Mouse (Mus musculus): ENCODE measurements around the gene Zfp710. TPM values are rescaled to one million over a fixed set of nuclear protein-coding genes. Genes with fewer than 3 reads are reported as not detected.

Zfp710 gene
- polyA plus RNA-seq, 1 experiment from 2014 or later = 20.5 TPM

DNA sequence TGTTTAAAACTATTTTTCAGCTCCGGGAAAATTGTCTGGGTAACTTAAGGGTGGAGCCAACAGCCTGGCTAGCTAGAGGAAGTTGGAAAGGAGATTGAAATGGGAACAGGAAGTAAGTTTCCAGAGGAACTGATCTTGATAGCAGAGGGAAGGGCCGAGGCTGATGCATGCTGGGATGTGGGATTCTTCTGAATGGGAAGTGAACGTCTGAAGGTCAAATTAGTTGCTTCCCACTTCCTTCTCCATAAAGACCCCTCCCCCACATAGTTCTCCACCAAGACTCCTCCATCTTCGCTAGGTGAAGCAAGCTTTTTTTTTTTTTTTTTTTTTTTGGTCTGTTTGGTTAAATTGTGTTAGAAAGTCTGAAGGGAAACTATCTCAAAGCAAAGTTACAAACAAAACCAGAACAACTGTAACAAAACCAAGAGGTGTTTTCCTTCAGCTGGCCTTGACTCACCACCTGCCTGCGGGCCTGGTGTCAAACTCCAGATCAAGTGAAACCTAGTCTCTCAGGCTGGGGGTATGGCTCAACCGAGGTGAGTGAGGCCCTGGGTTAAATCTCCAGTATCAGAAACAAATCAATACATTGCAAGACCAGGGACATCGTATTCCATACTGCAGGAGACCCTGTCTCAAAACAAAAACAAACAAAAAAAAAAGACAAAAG is 10.6 kb upstream of the Zfp710 start:
- Histone ChIP-seq H3K9me3 (replicated peaks) (no peaks in the 10 kb centered on the region), H3K36me3 (no peaks in the 10 kb centered on the region), H3K9ac (no peak overlapping the region), H3K4me1 (no peaks in the 10 kb centered on the region), H3K27ac (peak overlapping the region; percentile 62), H3K4me3 (replicated peaks) (no peak overlapping the region), H3K4me2 (no peak overlapping the region), H3K27me3 (no peaks in the 10 kb centered on the region)
- 58% methylated on average over 7 of the region's 7 CpGs for WGBS
- ATAC-seq (replicated peaks; ENCODE audit: low FRiP score) = no peak

- no peaks in the 10 kb centered on the region for H3K9me3 ChIP-seq (replicated peaks)
- no peak overlapping the region for H3K4me3 ChIP-seq (replicated peaks)
- no peak overlapping the region for H3K9ac ChIP-seq
- H3K4me2 ChIP-seq = no peak overlapping the region
- WGBS = 88% methylated on average over 21 of the region's 21 CpGs
- no peak overlapping the region for H3K27ac ChIP-seq
- no peak for ATAC-seq (replicated peaks; ENCODE audit: low FRiP score)
- H3K36me3 ChIP-seq = no peaks in the 10 kb centered on the region
- H3K27me3 ChIP-seq = no peaks in the 10 kb centered on the region
- no peaks in the 10 kb centered on the region for H3K4me1 ChIP-seq
These were observed 9.5 kb upstream of the Zfp710 start for GRCm38 (mm10) chr7:80014826-80015755.

DNA sequence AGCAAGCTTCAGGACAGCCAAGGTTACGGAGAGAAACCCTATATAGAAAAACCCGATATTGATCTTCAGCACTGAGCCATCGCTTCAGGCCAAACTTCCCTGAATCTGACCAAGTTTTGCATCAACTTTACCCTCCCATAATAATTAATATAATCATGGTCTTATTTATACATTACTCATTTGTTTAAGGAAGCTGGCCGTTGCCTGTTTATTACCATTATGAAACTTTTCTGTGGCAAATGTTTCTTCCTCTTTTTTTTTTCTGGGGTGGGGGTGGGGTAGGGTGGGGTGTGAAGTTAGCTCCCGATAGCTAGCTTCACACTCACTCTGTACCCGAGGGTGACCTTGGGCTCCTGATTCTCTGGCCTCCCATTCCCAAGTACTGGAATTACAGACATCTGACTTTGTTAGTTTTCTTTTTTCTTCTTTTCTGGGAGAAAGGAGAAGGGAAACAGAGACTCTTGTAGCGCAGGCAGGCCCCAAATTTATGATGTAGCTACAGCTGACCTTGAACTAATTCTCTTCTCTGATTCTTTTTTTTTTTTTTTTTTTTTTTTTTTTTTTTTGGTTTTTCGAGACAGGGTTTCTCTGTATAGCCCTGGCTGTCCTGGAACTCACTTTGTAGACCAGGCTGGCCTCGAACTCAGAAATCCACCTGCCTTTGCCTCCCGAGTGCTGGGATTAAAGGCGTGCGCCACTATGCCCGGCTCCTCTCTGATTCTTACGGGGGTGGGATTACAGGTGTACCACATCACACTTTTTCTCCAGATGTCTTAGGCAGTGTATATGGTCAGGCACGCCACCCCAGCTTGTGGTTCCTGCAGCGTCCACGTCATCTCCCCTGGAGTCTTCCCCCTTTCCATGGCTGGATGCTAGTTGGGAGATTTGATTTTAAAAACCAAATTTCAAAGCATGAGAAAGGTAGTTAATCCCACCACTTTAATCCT is 5.8 kb upstream of the Zfp710 start:
- Histone ChIP-seq H3K9me3 (replicated peaks) (no peaks in the 10 kb centered on the region), H3K27ac (no peak overlapping the region), H3K4me3 (replicated peaks) (no peak overlapping the region), H3K27me3 (no peaks in the 10 kb centered on the region), H3K9ac (no peak overlapping the region), H3K4me2 (no peak overlapping the region), H3K4me1 (peaks cover 6% of the 10 kb centered on the region; the same call in 1 of the 2 replicates), H3K36me3 (no peaks in the 10 kb centered on the region)
- no peak for ATAC-seq (replicated peaks; ENCODE audit: low FRiP score)
- 74% methylated on average over 16 of the region's 17 CpGs for WGBS

- Histone ChIP-seq H3K4me2 (peak overlapping the region; percentile 95), H3K27ac (peak overlapping the region; percentile 99), H3K9me3 (replicated peaks) (no peaks in the 10 kb centered on the region), H3K4me3 (replicated peaks) (peak overlapping the region; percentile 72), H3K27me3 (no peaks in the 10 kb centered on the region), H3K36me3 (no peaks in the 10 kb centered on the region), H3K9ac (0 out of 2 replicates have a peak overlapping the region, but pooled peaks have one; percentile 86), H3K4me1 (peaks cover 37% of the 10 kb centered on the region)
- WGBS = 71% methylated on average over 5 of the region's 5 CpGs
- ATAC-seq (replicated peaks; ENCODE audit: low FRiP score) = no peak; the same call in 1 of the 2 replicates
These were observed 786 bp upstream of the Zfp710 start for GRCm38 (mm10) chr7:80023621-80024435.

DNA sequence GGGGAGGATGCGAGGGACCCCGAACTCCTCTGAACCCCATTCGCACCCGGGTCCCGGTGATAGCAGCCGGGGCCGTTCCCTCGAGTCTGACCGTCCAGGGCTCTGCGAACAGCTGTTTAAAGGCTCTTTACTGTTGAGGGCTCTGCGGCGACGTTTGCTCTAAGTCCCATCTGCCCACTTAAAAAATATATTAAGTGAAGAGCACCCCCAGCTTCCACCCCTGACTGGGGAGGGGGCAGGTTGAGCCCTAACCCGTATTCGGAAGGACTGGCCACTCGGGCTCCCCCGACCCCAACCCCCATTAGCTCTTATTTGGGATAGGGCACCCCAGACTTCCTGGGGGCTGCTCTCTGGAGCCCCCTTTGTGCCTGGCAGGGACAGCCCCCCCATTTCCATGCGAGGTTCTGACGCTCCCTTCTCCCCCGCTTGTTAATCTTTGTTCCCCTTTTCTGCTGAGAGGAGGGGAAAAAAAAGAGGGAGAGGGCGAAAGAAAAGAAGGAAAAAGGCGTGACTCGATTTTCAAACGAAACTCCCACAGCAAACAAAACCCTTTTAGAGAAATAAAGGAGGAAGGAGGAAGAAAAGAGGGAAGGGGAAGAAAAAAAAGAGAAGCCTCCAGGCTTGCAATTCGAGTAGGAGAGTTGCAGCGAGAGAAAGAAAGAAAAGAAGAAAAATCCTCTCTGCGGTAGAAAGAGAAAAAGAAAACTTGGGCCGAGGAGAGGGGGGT is 940 bp downstream of the Zfp710 start:
- H3K4me2 ChIP-seq = peak overlapping the region; percentile 95
- under 1% methylated on average over 28 of the region's 28 CpGs for WGBS
- H3K27me3 ChIP-seq = no peaks in the 10 kb centered on the region
- peaks cover 53% of the 10 kb centered on the region for H3K4me1 ChIP-seq
- no peaks in the 10 kb centered on the region for H3K36me3 ChIP-seq
- H3K4me3 ChIP-seq (replicated peaks) = peak overlapping the region; percentile 72
- ATAC-seq (replicated peaks; ENCODE audit: low FRiP score) = no peak; the same call in 1 of the 2 replicates
- no peaks in the 10 kb centered on the region for H3K9me3 ChIP-seq (replicated peaks)
- H3K9ac ChIP-seq = peak overlapping the region; percentile 86
- H3K27ac ChIP-seq = peak overlapping the region; percentile 99

GRCm38 (mm10) chr7:80026118-80026989 is 1.7 kb downstream of the Zfp710 start:
- peak overlapping the region; percentile 72 for H3K4me3 ChIP-seq (replicated peaks)
- no peaks in the 10 kb centered on the region for H3K27me3 ChIP-seq
- H3K9me3 ChIP-seq (replicated peaks) = no peaks in the 10 kb centered on the region
- 0 out of 2 replicates have a peak, but pooled peaks cover 4% of the 10 kb centered on the region for H3K36me3 ChIP-seq
- peak; percentile 37 for ATAC-seq (replicated peaks; ENCODE audit: low FRiP score)
- WGBS = 1% methylated on average over 53 of the region's 59 CpGs
- peak overlapping the region; percentile 86 for H3K9ac ChIP-seq
- H3K4me2 ChIP-seq = peak overlapping the region; percentile 95
- H3K27ac ChIP-seq = peak overlapping the region; percentile 99
- peaks cover 59% of the 10 kb centered on the region for H3K4me1 ChIP-seq

- Histone ChIP-seq H3K27ac (peak overlapping the region; percentile 99), H3K4me1 (peaks cover 67% of the 10 kb centered on the region), H3K36me3 (0 out of 2 replicates have a peak, but pooled peaks cover 4% of the 10 kb centered on the region), H3K27me3 (no peaks in the 10 kb centered on the region), H3K9me3 (replicated peaks) (no peaks in the 10 kb centered on the region), H3K9ac (peak overlapping the region; percentile 86), H3K4me2 (peak overlapping the region; percentile 95), H3K4me3 (replicated peaks) (peak overlapping the region; percentile 72)
- under 1% methylated on average over 56 of the region's 71 CpGs for WGBS
- 0 out of 2 replicates have a peak, but pooled peaks have one; percentile 5 for ATAC-seq (replicated peaks; ENCODE audit: low FRiP score)
These were observed 2.5 kb downstream of the Zfp710 start for GRCm38 (mm10) chr7:80026990-80027635.

- H3K9me3 ChIP-seq (replicated peaks) = no peaks in the 10 kb centered on the region
- peak overlapping the region; percentile 95 for H3K4me2 ChIP-seq
- H3K4me3 ChIP-seq (replicated peaks) = peak overlapping the region; percentile 72
- peak overlapping the region; percentile 99 for H3K27ac ChIP-seq
- ATAC-seq (replicated peaks; ENCODE audit: low FRiP score) = no peak
- peaks cover 74% of the 10 kb centered on the region for H3K4me1 ChIP-seq
- 0 out of 2 replicates have a peak, but pooled peaks cover 4% of the 10 kb centered on the region for H3K36me3 ChIP-seq
- no peaks in the 10 kb centered on the region for H3K27me3 ChIP-seq
- peak overlapping the region; percentile 86 for H3K9ac ChIP-seq
- WGBS = 4% methylated on average over 23 of the region's 23 CpGs
These were observed 3.2 kb downstream of the Zfp710 start for GRCm38 (mm10) chr7:80027636-80028417.

GRCm38 (mm10) chr7:80028418-80028720 is 3.8 kb downstream of the Zfp710 start:
- Histone ChIP-seq H3K27me3 (no peaks in the 10 kb centered on the region), H3K9me3 (replicated peaks) (no peaks in the 10 kb centered on the region), H3K4me2 (peak overlapping the region; percentile 95), H3K4me3 (replicated peaks) (peak overlapping the region; percentile 72), H3K9ac (peak overlapping the region; percentile 86), H3K36me3 (0 out of 2 replicates have a peak, but pooled peaks cover 4% of the 10 kb centered on the region), H3K27ac (peak overlapping the region; percentile 99), H3K4me1 (peaks cover 78% of the 10 kb centered on the region)
- 40% methylated on average over 3 of the region's 3 CpGs for WGBS
- no peak for ATAC-seq (replicated peaks; ENCODE audit: low FRiP score)

Data from kidney, embryonic 15.5 days (tissue).